Mouse (Mus musculus) spleen, adult 18-20 months (tissue): ENCODE results near the gene Idi1.
"Not testable (repeated sequence)": the region's sequence is repeated elsewhere in the genome, so short reads cannot be mapped to it uniquely, and the experiment has no call there.

Experiments
- DNase-seq, 2 experiments: peaks; one replicate each; pipeline ENCODE4 v3.0.0; 2022; ENCODE audit warnings: mixed read lengths in 2 of 2

Gene Idi1

GRCm38 (mm10) chr13:8885445-8886184 lies at the start of gene Idi1:
TSS of gene Idi1 (plus strand) at chr13:8885501.
- peak; percentile 91 to 95 for DNase-seq

- DNase-seq, result no peak
These were observed 46.9 kb upstream of the Idi1 start for GRCm38 (mm10) chr13:8838394-8838793.

GRCm38 (mm10) chr13:8839111-8839510 lies 46.2 kb upstream of the Idi1 start:
- DNase-seq, result no peak

DNA sequence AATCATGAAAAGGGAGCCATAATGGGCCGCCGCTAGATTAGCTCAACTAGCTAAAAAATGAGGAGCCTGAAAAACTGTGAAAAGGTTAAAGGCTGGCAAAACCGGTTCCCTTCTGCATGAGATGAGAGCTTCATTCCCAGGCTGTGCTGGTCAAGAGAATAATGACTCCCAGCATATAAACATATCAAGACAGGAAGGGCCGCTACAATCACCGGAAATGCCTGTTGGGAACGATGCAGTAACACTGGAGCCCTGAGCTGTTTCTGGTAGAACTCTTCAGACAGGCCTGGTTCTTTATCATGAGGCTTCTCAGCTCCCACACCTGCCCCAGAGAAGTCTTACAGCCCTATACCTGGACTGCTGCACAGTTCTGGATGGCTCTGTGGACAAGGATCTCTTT lies 45.4 kb upstream of the Idi1 start:
- no peak for DNase-seq

- DNase-seq, result no peak
These were observed 44.4 kb upstream of the Idi1 start for GRCm38 (mm10) chr13:8840941-8841340.

GRCm38 (mm10) chr13:8841846-8842245 lies 43.5 kb upstream of the Idi1 start:
- not testable (repeated sequence) for DNase-seq

DNA sequence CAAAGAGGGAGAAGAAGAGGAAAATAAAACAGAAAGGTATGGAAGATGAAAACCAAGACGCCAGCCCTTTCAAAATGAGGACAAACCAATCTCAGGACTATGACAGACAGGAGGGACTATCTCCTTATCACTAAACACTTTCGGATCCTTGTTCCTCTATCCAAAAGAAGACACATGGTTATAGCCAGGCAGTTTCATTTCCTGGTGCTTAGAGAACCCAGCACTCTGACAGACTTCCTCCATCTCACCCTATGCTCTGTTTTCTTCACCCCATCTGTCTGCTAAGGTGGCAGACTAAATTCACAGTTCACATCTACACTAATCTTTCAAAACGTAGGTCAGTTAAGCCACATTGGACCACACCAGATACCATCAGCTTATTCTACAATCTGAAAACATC lies 43.0 kb upstream of the Idi1 start:
- no peak for DNase-seq

- no peak for DNase-seq
These were observed 37.6 kb upstream of the Idi1 start for GRCm38 (mm10) chr13:8847702-8848101.

DNA sequence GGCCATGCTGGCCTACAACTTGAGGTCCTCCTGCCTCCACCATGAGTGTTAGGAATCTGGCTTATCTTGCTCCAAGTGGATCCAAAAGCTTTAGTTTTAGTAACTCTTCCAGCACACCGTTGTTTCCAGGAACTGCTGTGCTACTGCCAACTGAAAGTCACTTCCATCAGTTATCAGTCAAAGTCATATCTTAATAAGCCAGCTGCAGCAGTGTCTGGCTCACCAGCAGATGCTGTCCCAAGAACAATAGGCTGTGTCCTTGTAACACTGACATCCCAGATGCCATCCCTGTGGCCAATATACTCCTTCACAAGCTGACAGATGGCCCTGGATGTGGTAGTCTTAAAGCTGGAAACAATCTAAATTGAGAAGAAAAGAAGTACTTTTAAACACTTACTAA lies 36.0 kb upstream of the Idi1 start:
- no peak for DNase-seq

GRCm38 (mm10) chr13:8853424-8853823 lies 31.9 kb upstream of the Idi1 start:
- DNase-seq, result no peak

- DNase-seq, result no peak
These were observed 30.5 kb upstream of the Idi1 start for GRCm38 (mm10) chr13:8854769-8855168.

DNA sequence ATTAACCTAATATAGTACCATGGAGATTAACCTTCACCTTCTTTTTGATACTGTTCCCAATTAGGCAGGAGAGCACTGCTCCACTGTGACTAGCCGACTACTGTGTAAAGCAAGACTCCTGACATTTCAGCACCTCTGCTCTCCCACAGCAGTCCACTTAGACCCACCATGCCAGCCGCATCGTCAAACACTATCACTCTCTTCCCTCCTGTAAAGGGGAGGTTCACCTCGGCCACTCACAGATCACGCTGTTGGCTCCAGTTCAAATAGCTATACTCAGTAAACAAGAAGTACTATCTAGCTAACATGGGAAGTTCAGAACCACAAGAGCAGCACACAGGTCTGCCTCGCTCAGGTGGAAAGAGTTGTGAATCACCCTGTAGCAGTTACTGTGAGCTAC lies 26.8 kb upstream of the Idi1 start:
- DNase-seq, result no peak

DNA sequence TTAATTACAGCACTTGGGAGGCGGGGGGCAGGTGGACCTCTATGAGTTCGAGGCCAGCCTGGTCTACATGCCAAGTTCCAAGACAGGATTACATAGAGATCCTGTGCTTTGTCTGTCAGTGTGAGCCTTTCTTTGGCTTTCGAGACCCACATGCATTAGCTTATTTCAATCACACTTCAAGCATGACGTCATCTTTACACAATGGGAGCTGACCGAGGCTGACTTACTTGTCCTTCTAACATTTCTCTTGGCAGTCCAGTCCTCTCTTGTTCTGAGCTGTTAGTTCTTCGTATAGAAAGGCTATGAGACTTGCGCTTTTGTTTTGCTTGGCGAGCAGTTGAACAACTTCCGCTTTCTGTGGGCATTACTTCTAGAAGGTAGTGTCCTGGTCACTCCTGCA lies 24.4 kb upstream of the Idi1 start:
- DNase-seq, result no peak

DNA sequence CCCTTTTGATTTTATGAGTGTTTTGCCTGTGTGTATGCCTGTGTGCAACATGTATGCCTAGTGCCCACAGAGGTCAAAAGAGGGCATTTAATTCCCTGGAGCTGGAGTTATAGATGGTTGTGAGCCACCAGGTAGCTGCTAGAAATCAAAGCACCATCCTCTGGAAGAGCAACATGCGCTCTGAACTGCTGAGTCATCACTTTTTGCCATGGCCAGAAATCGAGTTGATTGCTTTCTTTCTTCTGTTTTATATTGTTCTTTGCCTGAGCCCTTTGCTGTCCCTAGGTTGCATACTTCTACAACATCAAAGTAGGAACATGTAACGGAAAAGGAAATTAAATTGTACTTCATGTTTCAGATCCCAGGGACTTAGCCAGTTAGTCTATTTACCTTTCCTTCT lies 20.3 kb upstream of the Idi1 start:
- DNase-seq, result no peak

DNA sequence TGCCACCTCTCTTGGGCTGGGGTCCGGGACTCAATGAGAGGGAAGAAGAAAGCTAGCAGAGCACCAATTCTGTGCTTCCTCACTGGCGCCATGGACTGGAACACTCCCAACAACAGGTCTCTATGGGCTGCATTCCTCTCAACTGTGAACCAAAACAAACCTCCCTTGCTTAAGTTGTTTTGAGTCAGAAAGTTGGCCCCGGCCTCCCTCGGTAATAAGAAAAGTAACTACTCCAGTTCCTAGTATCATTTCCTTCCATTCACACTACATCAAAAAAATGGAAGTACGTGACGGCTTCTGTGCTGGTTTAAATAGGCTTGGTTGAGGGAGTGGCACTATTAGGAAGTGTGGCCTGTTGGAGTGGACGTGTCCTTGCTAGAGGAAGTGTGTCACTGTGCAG lies 18.7 kb upstream of the Idi1 start:
- no peak for DNase-seq

- no peak for DNase-seq
These were observed 15.6 kb upstream of the Idi1 start for GRCm38 (mm10) chr13:8869578-8870157.

DNA sequence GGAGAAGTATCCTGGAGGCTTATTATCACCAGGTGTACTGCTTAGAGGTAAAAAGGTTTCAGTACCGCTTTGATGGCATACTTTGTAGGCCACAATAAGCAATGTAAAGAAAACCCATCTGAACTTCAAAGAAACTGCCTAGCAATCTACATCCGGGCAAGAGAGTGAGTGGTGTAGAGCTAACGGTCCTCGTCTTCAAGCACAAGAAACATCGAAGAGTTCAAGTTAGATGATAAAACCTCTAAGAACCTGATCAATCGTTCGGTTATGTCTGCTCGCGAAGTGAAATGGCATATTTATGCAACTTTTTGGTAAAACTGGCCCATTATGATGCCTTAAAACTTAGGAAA lies 15.2 kb upstream of the Idi1 start:
- DNase-seq, result no peak

GRCm38 (mm10) chr13:8870510-8871313 lies 14.6 kb upstream of the Idi1 start:
- DNase-seq, result peak; percentile 77 to 82

- no peak for DNase-seq
These were observed 13.9 kb upstream of the Idi1 start, which contains the start of gene Wdr37 for GRCm38 (mm10) chr13:8871314-8871962. TSS of gene Wdr37 (minus strand) at chr13:8871909.

DNA sequence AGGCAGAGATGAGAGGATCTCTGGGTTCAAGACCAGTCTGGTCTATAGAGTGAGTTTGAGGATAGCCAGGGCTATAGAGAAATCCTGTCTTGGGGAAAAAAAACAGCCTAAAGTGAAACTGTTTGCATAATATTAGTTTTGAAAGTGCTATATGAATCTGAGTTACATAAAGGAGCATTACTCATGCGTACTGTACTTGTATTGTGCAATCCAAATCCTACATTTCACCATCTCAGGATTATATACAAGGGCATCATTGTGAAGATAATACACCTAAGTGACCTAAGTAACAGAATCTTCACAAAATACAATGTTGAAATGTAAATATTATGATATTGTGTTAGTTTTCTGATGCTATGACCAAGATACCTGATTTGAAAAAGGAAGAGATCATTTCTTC lies 11.5 kb upstream of the Idi1 start:
- DNase-seq, result no peak

- DNase-seq, result no peak
These were observed 3.7 kb upstream of the Idi1 start for GRCm38 (mm10) chr13:8881611-8882010.

- DNase-seq, result not testable (repeated sequence)
These were observed 1.4 kb upstream of the Idi1 start for GRCm38 (mm10) chr13:8883870-8884269.

- no peak for DNase-seq
These were observed 872 bp downstream of the Idi1 start for GRCm38 (mm10) chr13:8886185-8886560.

DNA sequence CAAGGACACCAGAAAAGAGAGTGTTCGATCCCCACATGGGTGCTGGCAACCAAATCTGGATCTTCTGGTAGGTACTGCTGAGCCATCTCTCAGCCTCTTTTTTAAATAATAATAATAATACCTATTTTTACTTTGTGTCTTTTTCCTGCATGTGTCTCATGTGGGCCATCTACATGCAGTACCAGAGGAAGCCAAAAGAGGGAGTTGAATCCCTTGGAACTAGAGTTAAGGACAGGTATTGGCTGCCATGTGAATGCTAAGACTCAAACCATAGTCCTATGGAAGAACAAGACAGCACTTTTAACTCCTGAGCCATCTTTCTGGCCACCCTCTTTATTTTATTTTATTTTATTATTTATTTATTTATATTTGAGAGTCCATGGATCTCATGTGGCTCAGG lies 3.3 kb downstream of the Idi1 start:
- no peak for DNase-seq
